Mouse (Mus musculus): Measurements from ENCODE around the gene Pmel.

GRCm38 (mm10) chr10:128740296-128740695 lies 36.3 kb downstream of the Pmel start:
- TF ChIP-seq CTCF (IDR thresholded peaks at IDR 0.05; ENCODE audit: low read depth) (no peak), EP300 (IDR thresholded peaks at IDR 0.05; ENCODE audit: low read depth) (no peak)
